8 mouse cellular contexts compared by ENCODE assay signal in genomic region chr3:87884291-87884690, GRCm38 (mm10). TPM values are rescaled to one million over a fixed set of nuclear protein-coding genes. Genes with fewer than 3 reads are reported as not detected.
DNase-seq lines count a peak whose midpoint lies in the region; ATAC-seq and TF ChIP-seq lines count a peak whose summit lies in the region.

No protein-coding gene starts in this region.

- TF ChIP-seq POLR2A in olfactory bulb, adult 2 months (IDR thresholded peaks at IDR 0.05; ENCODE audit: insufficient read depth, low read depth, low read length): no peak

- peaks cover 6% of the 10 kb centered on the region; the same call in 1 of the 2 replicates for H3K9me3 ChIP-seq in lung, embryonic 16.5 days (ENCODE audit: control insufficient read depth, low read length)
- peaks cover 6% of the 10 kb centered on the region; the same call in 1 of the 2 replicates for H3K9me3 ChIP-seq in forebrain, embryonic 10.5 days
- H3K9me3 ChIP-seq in limb, embryonic 13.5 days: no peaks in the 10 kb centered on the region

- WGBS in lung, embryonic 16.5 days: 3% methylated on average over 3 of the region's 3 CpGs
- 1% methylated on average over 3 of the region's 3 CpGs for WGBS in forebrain, embryonic 10.5 days
- 0% methylated on average over 3 of the region's 3 CpGs for WGBS in limb, embryonic 13.5 days
- 1% methylated on average over 3 of the region's 3 CpGs for WGBS in olfactory bulb, adult 2 months

- no peak for DNase-seq in lung, postnatal 4 days
- DNase-seq in forebrain, embryonic 10.5 days (ENCODE audit: extremely low spot score, low spot score): no peak
- no peak for DNase-seq in adrenal gland, postnatal 10 days
- DNase-seq in kidney, adult 11 months: no peak
- DNase-seq in thymus, postnatal 4 days: no peak

- H3K27me3 ChIP-seq in lung, embryonic 16.5 days (ENCODE audit: control insufficient read depth, insufficient read depth, low read depth, low read length): no peaks in the 10 kb centered on the region
- H3K27me3 ChIP-seq in forebrain, embryonic 10.5 days (ENCODE audit: poor library complexity, severe bottlenecking): no peaks in the 10 kb centered on the region
- H3K27me3 ChIP-seq in limb, embryonic 13.5 days: no peaks in the 10 kb centered on the region

- H3K4me1 ChIP-seq in lung, embryonic 16.5 days (replicated peaks; ENCODE audit: control insufficient read depth, insufficient read depth, low read length): peaks cover 16% of the 10 kb centered on the region
- peaks cover 21% of the 10 kb centered on the region for H3K4me1 ChIP-seq in forebrain, embryonic 10.5 days
- peaks cover 18% of the 10 kb centered on the region for H3K4me1 ChIP-seq in limb, embryonic 13.5 days
- H3K4me1 ChIP-seq in olfactory bulb, adult 2 months (ENCODE audit: control insufficient read depth, insufficient read depth, low read length): no peaks in the 10 kb centered on the region; the same call in 1 of the 2 replicates

- peaks cover 9% of the 10 kb centered on the region for H3K36me3 ChIP-seq in lung, embryonic 16.5 days (ENCODE audit: control insufficient read depth, insufficient read depth, low read length)
- H3K36me3 ChIP-seq in forebrain, embryonic 10.5 days (replicated peaks): peaks cover 35% of the 10 kb centered on the region
- peaks cover 21% of the 10 kb centered on the region for H3K36me3 ChIP-seq in limb, embryonic 13.5 days

- ATAC-seq in lung, embryonic 16.5 days (ENCODE audit: low read depth): no peak
- ATAC-seq in limb, embryonic 13.5 days (ENCODE audit: low FRiP score, low read depth): no peak

- peak overlapping the region; percentile 93 for H3K27ac ChIP-seq in lung, embryonic 16.5 days (ENCODE audit: low read length)
- H3K27ac ChIP-seq in forebrain, embryonic 10.5 days: peak overlapping the region; percentile 96
- peak overlapping the region; percentile 90 for H3K27ac ChIP-seq in limb, embryonic 13.5 days
- no peak overlapping the region for H3K27ac ChIP-seq in olfactory bulb, adult 2 months (ENCODE audit: insufficient read depth, low read depth, low read length)

- H3K4me2 ChIP-seq in lung, embryonic 16.5 days (ENCODE audit: low read depth, low read length): peak overlapping the region; percentile 97
- peak overlapping the region; percentile 96 for H3K4me2 ChIP-seq in limb, embryonic 13.5 days (replicated peaks)

- no peak for TF ChIP-seq CTCF in olfactory bulb, adult 2 months (IDR thresholded peaks at IDR 0.05; ENCODE audit: insufficient read depth, low read depth, low read length)

- peak overlapping the region; percentile 98 for H3K9ac ChIP-seq in lung, embryonic 16.5 days (ENCODE audit: low read length)
- peak overlapping the region; percentile 97 for H3K9ac ChIP-seq in limb, embryonic 13.5 days

- peak overlapping the region; percentile 100 for H3K4me3 ChIP-seq in lung, embryonic 16.5 days (ENCODE audit: low read length)
- peak overlapping the region; percentile 100 for H3K4me3 ChIP-seq in forebrain, embryonic 10.5 days
- H3K4me3 ChIP-seq in limb, embryonic 13.5 days: peak overlapping the region; percentile 100
- H3K4me3 ChIP-seq in olfactory bulb, adult 2 months (ENCODE audit: insufficient read depth, low read depth, low read length): peak overlapping the region; percentile 88

RNA-seq across cellular contexts. Expression of gene Prcc, which starts 1.1 kb away (rescaled TPM):
- polyA plus RNA-seq in lung, embryonic 16.5 days (2015; fragmentation: Nextera tagmentation; extraction: Ambion mirVana): 8.3 and 11.7 TPM in 2 replicates
- 16.9 and 17.3 TPM in 2 replicates for polyA plus RNA-seq in forebrain, embryonic 10.5 days (2016; fragmentation: Nextera tagmentation; extraction: Ambion mirVana)
- 17.1 and 18.7 TPM in 2 replicates for polyA plus RNA-seq in limb, embryonic 13.5 days (2015; fragmentation: Nextera tagmentation; extraction: Ambion mirVana)
- not detected in 2 replicates for polyA plus RNA-seq in olfactory bulb, adult 2 months (2012; ENCODE audit: insufficient read depth, insufficient read length, low replicate concordance, missing spikeins)
- total RNA-seq in adrenal gland, postnatal 10 days (2021): 10 to 100 TPM; 49.9 to 54.9 TPM

RNA-seq across cellular contexts. Expression of gene Hdgf, which starts 21.8 kb away (rescaled TPM):
- 81.3 and 86.3 TPM in 2 replicates for polyA plus RNA-seq in lung, embryonic 16.5 days (2015; fragmentation: Nextera tagmentation; extraction: Ambion mirVana)
- 199 and 219 TPM in 2 replicates for polyA plus RNA-seq in forebrain, embryonic 10.5 days (2016; fragmentation: Nextera tagmentation; extraction: Ambion mirVana)
- 205 and 221 TPM in 2 replicates for polyA plus RNA-seq in limb, embryonic 13.5 days (2015; fragmentation: Nextera tagmentation; extraction: Ambion mirVana)
- 549 TPM in 1 of 2 replicates, not detected in the other for polyA plus RNA-seq in olfactory bulb, adult 2 months (2012; ENCODE audit: insufficient read depth, insufficient read length, low replicate concordance, missing spikeins)
- total RNA-seq in adrenal gland, postnatal 10 days (2021): 100 to 1,000 TPM; 161 to 162 TPM

RNA-seq across cellular contexts. Expression of gene Mrpl24, which starts 35.0 kb away (rescaled TPM):
- polyA plus RNA-seq in lung, embryonic 16.5 days (2015; fragmentation: Nextera tagmentation; extraction: Ambion mirVana): 77.5 and 79.3 TPM in 2 replicates
- 71.4 and 74.8 TPM in 2 replicates for polyA plus RNA-seq in forebrain, embryonic 10.5 days (2016; fragmentation: Nextera tagmentation; extraction: Ambion mirVana)
- 66.5 and 73.9 TPM in 2 replicates for polyA plus RNA-seq in limb, embryonic 13.5 days (2015; fragmentation: Nextera tagmentation; extraction: Ambion mirVana)
- not detected in 2 replicates for polyA plus RNA-seq in olfactory bulb, adult 2 months (2012; ENCODE audit: insufficient read depth, insufficient read length, low replicate concordance, missing spikeins)
- total RNA-seq in adrenal gland, postnatal 10 days (2021): 100 to 1,000 TPM; 104 to 123 TPM

RNA-seq across cellular contexts. Expression of gene Sh2d2a, which starts 37.7 kb away (rescaled TPM):
- polyA plus RNA-seq in lung, embryonic 16.5 days (2015; fragmentation: Nextera tagmentation; extraction: Ambion mirVana): 0.36 and 2.0 TPM in 2 replicates
- 0.09 and 0.10 TPM in 2 replicates for polyA plus RNA-seq in forebrain, embryonic 10.5 days (2016; fragmentation: Nextera tagmentation; extraction: Ambion mirVana)
- polyA plus RNA-seq in limb, embryonic 13.5 days (2015; fragmentation: Nextera tagmentation; extraction: Ambion mirVana): not detected in 2 replicates
- polyA plus RNA-seq in olfactory bulb, adult 2 months (2012; ENCODE audit: insufficient read depth, insufficient read length, low replicate concordance, missing spikeins): not detected in 2 replicates
- 1 to 10 TPM in 1 of 2 experiments, under 1 TPM in 1; 0.61 to 1.1 TPM for total RNA-seq in adrenal gland, postnatal 10 days (2021)

RNA-seq across cellular contexts. Expression of gene Isg20l2, which starts 45.8 kb away (rescaled TPM):
- 50.3 and 54.8 TPM in 2 replicates for polyA plus RNA-seq in lung, embryonic 16.5 days (2015; fragmentation: Nextera tagmentation; extraction: Ambion mirVana)
- 87.7 and 88.3 TPM in 2 replicates for polyA plus RNA-seq in forebrain, embryonic 10.5 days (2016; fragmentation: Nextera tagmentation; extraction: Ambion mirVana)
- 65.5 and 66.7 TPM in 2 replicates for polyA plus RNA-seq in limb, embryonic 13.5 days (2015; fragmentation: Nextera tagmentation; extraction: Ambion mirVana)
- not detected in 2 replicates for polyA plus RNA-seq in olfactory bulb, adult 2 months (2012; ENCODE audit: insufficient read depth, insufficient read length, low replicate concordance, missing spikeins)
- total RNA-seq in adrenal gland, postnatal 10 days (2021): 10 to 100 TPM; 22.9 to 24.3 TPM
